Mouse (Mus musculus): ENCODE results near the gene Unc119. TPM values are rescaled to one million over a fixed set of nuclear protein-coding genes. Genes with fewer than 3 reads are reported as not detected.

Unc119 gene
- polyA plus RNA-seq (2012; rRNA removed) = 20.3 and 20.8 TPM in 2 replicates

DNA sequence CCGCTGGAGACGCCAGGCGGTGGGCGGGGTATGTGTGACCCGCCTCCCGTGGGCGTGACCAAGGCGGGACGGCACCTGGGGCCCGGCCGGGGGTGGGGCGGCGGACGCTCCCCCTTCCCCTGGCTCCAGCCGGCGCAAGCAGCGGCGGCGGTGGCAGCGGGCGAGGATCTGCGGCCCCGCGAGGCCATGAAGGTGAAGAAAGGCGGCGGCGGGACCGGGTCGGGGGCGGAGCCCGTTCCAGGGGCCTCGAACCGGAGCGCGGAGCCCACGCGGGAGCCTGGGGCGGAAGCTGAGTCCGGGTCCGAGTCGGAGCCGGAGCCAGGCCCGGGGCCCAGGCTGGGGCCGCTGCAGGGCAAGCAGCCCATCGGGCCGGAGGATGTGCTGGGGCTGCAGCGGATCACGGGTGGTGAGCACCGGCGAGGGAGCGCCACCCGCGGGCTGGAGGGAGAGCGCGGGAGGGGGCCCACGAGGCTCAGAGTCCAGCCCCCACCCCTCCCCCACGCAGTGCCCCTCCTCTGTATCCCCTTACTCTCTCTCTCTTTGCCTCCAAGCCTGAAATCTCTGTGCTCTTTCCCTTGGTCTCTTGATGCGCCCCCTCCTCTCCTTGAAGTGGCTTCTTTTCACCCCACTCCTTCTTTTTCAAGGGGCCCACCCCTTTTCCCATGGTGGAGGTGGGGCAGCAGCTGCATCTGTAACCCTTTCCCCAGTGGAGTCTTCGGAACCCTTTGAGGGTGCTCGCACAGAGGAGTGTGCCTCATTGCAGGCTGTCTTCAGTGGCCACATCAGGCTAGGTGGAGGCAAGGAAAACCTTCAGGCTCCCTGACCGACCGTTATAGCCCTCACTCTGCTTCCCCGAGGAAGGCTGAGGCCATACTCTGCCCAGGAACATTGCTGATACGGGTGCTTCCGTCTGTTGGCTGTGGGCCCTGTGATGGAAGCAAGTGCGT lies at the start of gene Unc119:
Gene Unc119, plus strand, starts transcription at position 102 of the 947 bp plus-strand sequence.
- H3K27ac ChIP-seq (ENCODE audit: insufficient read depth, low read depth, low read length) = no peak within 1 kb of the TSS
- WGBS = 3% methylated on average over 62 of the region's 66 CpGs
- DNase-seq = peak; percentile 78
- H3K4me1 ChIP-seq (ENCODE audit: control insufficient read depth, insufficient read depth, low read length) = no peaks in the 10 kb centered on the region; the same call in 1 of the 2 replicates
- H3K36me3 ChIP-seq (ENCODE audit: control insufficient read depth, insufficient read depth, low read length) = no peaks in the 10 kb centered on the region
- H3K27me3 ChIP-seq (replicated peaks; ENCODE audit: control insufficient read depth, insufficient read depth, low read length) = no peaks in the 10 kb centered on the region
- H3K4me3 ChIP-seq (ENCODE audit: insufficient read depth, low read depth, low read length) = peak within 1 kb of the TSS; percentile 55
- no peak for TF ChIP-seq CTCF (conservative IDR thresholded peaks at IDR 0.05; ENCODE audit: insufficient read depth, insufficient read length, low read depth, low read length)
- no peak for TF ChIP-seq POLR2A (IDR thresholded peaks at IDR 0.05; ENCODE audit: low read depth, low read length)

- no peak overlapping the region for H3K4me3 ChIP-seq (ENCODE audit: insufficient read depth, low read depth, low read length)
- no peak overlapping the region for H3K27ac ChIP-seq (ENCODE audit: insufficient read depth, low read depth, low read length)
- no peak for DNase-seq
- H3K36me3 ChIP-seq (ENCODE audit: control insufficient read depth, insufficient read depth, low read length) = no peaks in the 10 kb centered on the region; the same call in 1 of the 2 replicates
- H3K27me3 ChIP-seq (replicated peaks; ENCODE audit: control insufficient read depth, insufficient read depth, low read length) = no peaks in the 10 kb centered on the region
- TF ChIP-seq POLR2A (IDR thresholded peaks at IDR 0.05; ENCODE audit: low read depth, low read length) (no peak), CTCF (conservative IDR thresholded peaks at IDR 0.05; ENCODE audit: insufficient read depth, insufficient read length, low read depth, low read length) (no peak)
- 81% methylated on average over 6 of the region's 6 CpGs for WGBS
- H3K4me1 ChIP-seq (ENCODE audit: control insufficient read depth, insufficient read depth, low read length) = no peaks in the 10 kb centered on the region
These were observed 48.7 kb upstream of the Unc119 start for GRCm38 (mm10) chr11:78294585-78294984.

DNA sequence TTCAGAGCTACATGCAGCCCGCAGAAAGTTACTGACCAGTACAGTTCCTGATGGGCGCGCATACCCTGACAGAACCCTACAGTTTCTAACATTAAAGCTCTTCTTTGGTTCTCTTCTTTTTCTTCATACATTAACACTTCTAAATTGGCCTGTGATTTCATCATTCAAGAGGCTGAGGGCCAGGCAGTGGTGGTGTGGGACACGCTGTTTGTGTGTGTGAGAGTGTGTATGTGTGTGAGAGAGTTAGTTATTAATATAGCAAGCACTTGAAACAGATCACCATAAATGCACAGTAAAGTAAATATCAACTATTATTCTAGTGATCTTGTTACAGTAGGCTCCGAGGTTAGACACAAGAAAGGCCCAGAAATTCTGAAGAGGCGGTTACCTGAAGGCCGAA lies 42.4 kb upstream of the Unc119 start:
- Histone ChIP-seq H3K27ac (ENCODE audit: insufficient read depth, low read depth, low read length) (no peak overlapping the region), H3K36me3 (ENCODE audit: control insufficient read depth, insufficient read depth, low read length) (no peaks in the 10 kb centered on the region), H3K4me3 (ENCODE audit: insufficient read depth, low read depth, low read length) (peak overlapping the region; percentile 34), H3K4me1 (ENCODE audit: control insufficient read depth, insufficient read depth, low read length) (no peaks in the 10 kb centered on the region), H3K27me3 (replicated peaks; ENCODE audit: control insufficient read depth, insufficient read depth, low read length) (no peaks in the 10 kb centered on the region)
- DNase-seq = no peak
- no peak for TF ChIP-seq POLR2A (IDR thresholded peaks at IDR 0.05; ENCODE audit: low read depth, low read length)
- TF ChIP-seq CTCF (conservative IDR thresholded peaks at IDR 0.05; ENCODE audit: insufficient read depth, insufficient read length, low read depth, low read length) = no peak
- 66% methylated on average over 7 of the region's 7 CpGs for WGBS

DNA sequence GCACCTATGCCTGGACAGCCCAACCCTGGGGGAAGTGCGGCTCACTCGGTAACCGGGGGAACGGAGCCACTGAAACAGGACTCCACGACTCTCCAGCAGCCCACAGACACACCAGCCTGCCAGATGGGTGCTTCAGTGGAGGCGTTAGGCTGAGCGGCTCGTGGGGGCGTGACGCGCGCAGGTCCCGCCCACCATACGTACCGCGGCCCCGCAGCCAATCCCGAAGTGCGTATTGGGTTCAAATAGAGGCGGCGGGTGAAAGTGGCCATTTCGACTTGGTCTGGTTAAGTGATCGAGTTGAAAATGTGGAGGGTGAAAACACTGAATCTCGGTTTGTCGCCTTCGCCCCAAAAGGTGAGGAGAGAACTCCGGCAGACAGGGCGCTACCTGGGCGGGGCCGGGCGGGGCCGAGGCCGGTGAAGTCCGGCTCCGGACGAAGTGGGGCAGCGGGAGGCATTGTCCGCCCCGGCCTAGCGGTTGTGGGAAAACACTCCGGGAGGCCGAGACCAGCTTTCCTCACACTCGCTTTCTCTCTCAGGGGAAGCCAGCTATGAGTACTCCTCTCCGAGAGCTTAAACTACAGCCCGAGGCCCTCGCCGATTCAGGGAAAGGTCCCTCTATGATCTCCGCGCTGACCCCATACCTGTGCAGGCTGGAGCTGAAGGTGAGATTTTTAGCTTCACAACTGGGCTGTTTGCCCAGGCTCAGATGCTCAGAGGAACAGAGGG lies 41.8 kb upstream of the Unc119 start, which contains the start of gene Spag5:
Gene Spag5, plus strand, starts transcription at position 173 of the 728 bp plus-strand sequence.
- TF ChIP-seq CTCF (conservative IDR thresholded peaks at IDR 0.05; ENCODE audit: insufficient read depth, insufficient read length, low read depth, low read length) (no peak), POLR2A (IDR thresholded peaks at IDR 0.05; ENCODE audit: low read depth, low read length) (no peak)
- Histone ChIP-seq H3K4me1 (ENCODE audit: control insufficient read depth, insufficient read depth, low read length) (no peaks in the 10 kb centered on the region), H3K27me3 (replicated peaks; ENCODE audit: control insufficient read depth, insufficient read depth, low read length) (no peaks in the 10 kb centered on the region), H3K36me3 (ENCODE audit: control insufficient read depth, insufficient read depth, low read length) (no peaks in the 10 kb centered on the region), H3K27ac (ENCODE audit: insufficient read depth, low read depth, low read length) (no peak within 1 kb of the TSS), H3K4me3 (ENCODE audit: insufficient read depth, low read depth, low read length) (peak within 1 kb of the TSS; percentile 54)
- 1% methylated on average over 49 of the region's 49 CpGs for WGBS
- DNase-seq = peak; percentile 94

GRCm38 (mm10) chr11:78305272-78305671 lies 38.0 kb upstream of the Unc119 start:
- Histone ChIP-seq H3K36me3 (ENCODE audit: control insufficient read depth, insufficient read depth, low read length) (no peaks in the 10 kb centered on the region), H3K27me3 (replicated peaks; ENCODE audit: control insufficient read depth, insufficient read depth, low read length) (no peaks in the 10 kb centered on the region), H3K4me1 (ENCODE audit: control insufficient read depth, insufficient read depth, low read length) (no peaks in the 10 kb centered on the region), H3K27ac (ENCODE audit: insufficient read depth, low read depth, low read length) (no peak overlapping the region), H3K4me3 (ENCODE audit: insufficient read depth, low read depth, low read length) (no peak overlapping the region)
- TF ChIP-seq CTCF (conservative IDR thresholded peaks at IDR 0.05; ENCODE audit: insufficient read depth, insufficient read length, low read depth, low read length) = no peak
- no peak for TF ChIP-seq POLR2A (IDR thresholded peaks at IDR 0.05; ENCODE audit: low read depth, low read length)
- DNase-seq = no peak
- 88% methylated on average over 4 of the region's 4 CpGs for WGBS

GRCm38 (mm10) chr11:78310861-78311511 lies 32.3 kb upstream of the Unc119 start:
- 72% methylated on average over 8 of the region's 8 CpGs for WGBS
- DNase-seq = peak; percentile 16
- Histone ChIP-seq H3K36me3 (ENCODE audit: control insufficient read depth, insufficient read depth, low read length) (no peaks in the 10 kb centered on the region), H3K4me1 (ENCODE audit: control insufficient read depth, insufficient read depth, low read length) (peaks cover 7% of the 10 kb centered on the region), H3K27me3 (replicated peaks; ENCODE audit: control insufficient read depth, insufficient read depth, low read length) (no peaks in the 10 kb centered on the region), H3K4me3 (ENCODE audit: insufficient read depth, low read depth, low read length) (no peak overlapping the region), H3K27ac (ENCODE audit: insufficient read depth, low read depth, low read length) (no peak overlapping the region)
- TF ChIP-seq POLR2A (IDR thresholded peaks at IDR 0.05; ENCODE audit: low read depth, low read length) (no peak), CTCF (conservative IDR thresholded peaks at IDR 0.05; ENCODE audit: insufficient read depth, insufficient read length, low read depth, low read length) (no peak)
